Mouse (Mus musculus): Measurements from ENCODE around the gene Lpp.

The Lpp gene

DNA sequence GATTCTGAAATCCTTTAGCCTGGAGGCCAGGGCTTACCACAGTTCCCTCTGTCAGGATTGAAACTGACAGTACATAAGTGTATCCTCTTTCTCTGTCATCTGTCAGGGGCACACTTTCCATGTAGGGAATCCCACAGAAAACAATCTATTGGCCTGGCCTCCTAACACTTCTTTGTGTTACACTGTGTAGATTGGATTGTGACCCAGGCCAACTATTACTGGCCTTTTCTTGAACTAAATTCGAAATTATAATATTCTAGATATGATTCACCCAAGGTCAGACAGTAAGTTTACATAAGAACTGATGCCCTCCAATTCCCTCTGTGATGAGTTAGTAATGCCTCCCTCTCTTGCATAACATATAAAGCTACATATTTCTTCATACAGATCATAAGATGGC lies 553.0 kb downstream of the Lpp start:
- no peak for DNase-seq

DNA sequence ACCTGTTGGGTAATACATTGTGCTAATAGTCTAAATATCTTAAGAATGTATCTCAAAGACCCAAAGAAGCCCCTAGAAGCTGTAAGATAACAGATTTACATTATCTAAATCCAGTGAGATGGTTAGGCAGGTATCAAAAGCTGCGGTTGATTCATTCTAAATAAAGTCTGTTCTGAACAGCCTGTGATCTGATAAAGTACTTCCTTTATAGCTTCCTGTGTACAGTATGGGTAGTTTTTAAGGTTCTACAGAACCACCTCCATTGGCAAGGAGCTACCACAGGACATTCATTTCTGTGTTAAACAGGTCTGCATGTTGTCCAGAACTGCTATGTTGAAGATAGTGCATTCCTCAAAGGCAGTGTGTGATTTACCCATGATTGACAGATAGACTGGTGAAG lies 554.2 kb downstream of the Lpp start:
- no peak for DNase-seq

DNA sequence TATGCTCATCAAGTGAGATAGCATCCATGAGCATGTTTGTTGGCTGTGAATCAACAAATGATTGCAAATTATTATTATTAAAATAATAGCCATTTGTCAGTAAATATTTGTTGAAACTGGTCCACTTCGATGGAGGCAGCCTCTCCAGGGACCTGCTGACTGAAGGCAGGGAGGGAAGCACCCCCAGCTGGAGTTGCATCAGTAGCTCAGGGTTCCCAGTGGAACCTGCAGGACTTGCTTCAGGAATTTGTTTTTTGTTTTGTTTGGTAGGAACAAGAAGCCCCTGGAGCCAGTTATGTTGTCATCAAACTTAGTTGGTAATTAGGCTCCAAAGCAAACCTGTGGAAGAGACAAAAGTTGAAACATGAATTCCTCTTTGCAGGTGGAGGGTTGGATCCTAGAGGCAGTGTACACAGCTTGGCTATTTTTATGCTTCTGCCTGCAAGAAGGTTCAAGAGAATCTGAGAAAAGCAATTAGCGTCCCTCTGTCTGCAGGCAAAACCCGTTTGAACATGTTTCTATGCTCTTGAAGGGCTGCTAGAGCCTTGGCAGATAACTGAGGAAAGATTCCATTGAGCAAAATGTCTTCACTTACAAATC lies 554.9 kb downstream of the Lpp start:
- no peak for DNase-seq

DNA sequence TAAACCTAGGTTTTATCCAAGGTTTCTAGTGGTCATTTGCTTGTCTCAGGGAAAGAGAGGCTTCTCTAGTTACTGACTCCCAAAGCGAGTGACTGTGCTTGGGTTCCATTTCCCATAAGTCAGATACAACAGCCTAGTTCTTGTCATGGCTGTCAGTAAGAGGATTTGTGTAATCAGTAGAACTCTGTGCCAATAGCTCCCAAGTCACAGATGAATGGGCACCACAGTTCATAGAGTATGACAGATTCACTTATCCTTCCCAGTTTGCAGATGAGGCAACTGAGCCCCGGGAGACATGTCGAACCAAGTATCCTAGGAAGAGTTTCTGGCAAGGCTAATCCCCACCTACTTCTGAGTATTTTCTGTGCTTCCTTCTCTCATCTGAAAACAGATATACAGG lies 556.0 kb downstream of the Lpp start:
- no peak for DNase-seq

DNA sequence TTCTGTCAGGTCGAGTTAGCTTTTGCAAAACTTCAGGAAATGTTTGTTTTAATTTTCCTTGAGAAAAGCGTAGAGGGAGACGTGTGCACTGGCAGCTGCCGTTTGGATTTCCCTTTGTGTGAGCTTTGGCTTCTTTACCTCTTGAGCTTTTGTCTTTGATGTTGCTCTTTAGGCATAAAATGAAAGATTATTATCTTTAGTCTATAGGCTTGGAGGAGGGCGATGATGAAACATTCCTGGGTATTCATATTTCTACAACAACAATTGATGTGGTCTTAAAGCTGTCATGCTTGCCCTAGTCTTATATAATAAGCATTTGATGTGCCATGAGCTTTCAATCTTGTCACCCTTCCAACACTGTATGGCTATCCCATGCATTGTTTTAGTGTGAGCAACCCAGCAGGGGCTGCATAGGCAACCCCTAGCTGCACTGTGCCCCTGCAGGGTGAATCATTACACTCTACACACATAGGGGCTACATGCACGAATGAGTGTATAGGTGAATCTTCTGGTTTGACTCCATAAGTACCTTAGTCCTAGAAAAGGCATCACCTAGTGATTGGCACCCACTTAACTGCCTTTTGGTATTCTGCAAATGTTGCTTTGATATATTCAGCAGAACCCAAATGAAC lies 556.9 kb downstream of the Lpp start:
- DNase-seq, result no peak

DNA sequence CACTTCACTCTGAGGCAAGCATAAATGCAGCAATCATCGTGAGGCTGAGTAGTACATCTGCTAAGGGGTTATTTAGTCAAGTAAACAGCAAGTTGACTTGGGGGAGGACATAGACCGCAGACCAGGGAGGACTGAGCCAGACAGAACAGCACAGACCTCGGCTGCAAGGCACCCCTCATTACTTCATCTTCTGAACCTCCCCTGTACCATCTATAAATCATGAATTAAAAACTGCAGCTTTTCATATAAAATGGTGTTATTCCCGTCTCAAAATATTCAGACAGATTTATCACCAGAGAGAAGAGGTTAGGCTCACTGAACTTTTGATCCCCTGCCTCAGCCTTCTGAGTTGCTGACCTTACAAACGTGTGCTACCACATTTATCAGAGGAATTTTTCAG lies 558.6 kb downstream of the Lpp start:
- DNase-seq, result no peak

DNA sequence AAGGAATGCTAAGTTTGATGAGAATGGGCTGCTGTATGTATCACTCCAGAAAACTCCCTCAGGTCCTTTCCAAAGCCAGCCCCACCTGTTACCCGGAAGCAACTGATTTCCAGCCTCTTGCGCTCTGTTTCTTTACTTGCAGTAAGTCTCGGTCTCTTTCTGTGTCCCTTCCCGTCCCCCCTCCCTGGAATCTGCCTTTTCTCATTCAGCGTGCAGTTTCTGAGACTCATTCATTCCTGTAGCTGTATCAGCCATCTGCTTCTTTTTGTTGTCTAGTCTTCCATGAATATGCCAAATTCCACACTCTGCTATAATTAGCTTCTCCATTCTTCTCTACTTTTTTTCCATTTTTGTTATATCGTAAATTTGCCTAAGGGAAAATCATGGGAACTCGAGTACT lies 561.7 kb downstream of the Lpp start:
- DNase-seq, result no peak

DNA sequence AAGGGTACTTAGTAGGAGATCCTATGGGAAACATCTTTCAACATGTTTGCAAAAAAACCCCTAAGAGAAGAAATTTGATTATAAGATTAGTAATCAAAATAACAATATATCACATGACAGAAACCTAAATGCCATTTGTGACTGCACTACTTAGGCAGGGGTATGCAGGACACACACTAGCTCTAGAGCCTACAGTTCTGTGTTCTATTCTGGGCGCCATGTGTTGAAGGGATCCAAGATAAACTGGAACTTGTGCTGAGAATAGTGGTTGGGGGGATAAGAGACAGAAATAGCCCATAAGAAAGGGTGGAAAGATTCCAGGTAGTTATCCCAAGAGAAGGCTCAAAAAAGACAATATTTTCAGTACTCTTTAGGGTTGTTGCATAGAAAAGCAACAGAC lies 565.4 kb downstream of the Lpp start:
- DNase-seq, result no peak

DNA sequence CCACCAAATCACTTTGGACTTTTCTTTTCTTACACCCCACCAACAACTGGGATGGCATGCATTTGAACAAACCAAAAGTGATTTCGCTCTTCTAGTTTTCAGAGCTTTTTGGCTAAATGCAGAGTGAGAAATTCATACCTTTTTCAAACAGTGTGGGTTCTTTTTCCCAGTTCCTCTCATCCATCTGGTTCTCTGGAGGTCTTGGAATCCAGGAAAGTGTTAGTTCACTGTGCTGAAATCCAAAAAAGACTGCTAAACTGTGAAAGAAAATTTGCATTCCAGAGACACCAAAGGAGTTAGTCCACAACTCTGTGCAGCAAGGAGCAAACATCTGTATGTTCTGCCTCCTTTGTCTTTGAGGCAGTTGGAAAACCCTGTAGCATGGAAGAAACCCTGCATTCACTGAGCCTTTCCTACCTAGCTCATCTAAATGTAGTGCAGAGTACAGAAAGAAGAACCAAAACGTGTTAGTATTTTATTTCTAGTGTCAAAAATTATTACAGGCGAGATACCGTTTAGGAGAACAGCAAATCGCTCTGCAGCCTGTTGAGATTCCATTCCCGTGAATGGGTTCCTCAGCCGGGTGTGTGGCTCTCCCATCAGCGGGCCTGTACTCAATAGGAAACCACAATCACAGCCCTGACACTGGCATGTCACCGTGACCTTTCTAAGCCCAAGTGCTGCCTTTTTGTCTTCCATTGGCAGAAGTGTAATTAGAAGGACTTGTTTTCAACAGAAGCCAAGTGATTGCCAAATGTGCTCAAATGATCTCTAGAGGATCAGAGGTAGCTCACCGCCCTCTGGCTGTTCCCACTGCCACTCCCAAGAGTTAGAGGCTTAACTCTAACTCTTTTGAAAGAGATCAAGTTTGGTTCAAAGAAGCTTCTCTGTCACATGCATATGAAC lies 567.8 kb downstream of the Lpp start:
- no peak for DNase-seq

DNA sequence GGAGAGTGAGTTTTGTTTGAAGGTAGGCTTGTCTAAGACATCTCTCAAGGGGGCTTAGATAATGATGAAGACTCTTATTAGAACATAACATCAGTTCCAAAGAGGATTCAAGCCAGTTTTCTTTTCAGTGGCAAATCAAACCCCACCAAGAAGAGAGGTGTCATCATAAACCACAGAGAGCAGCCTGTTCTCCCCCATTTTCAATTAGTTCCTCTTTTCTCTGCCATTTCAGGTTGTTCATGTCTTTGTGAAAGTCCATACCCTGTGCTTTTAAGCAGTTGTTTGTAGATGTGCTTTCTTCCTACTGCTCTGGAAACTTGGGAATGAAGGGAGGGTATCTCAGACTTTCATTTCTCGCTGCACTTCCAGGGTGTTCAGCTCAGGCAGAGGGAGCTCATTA lies 571.0 kb downstream of the Lpp start:
- DNase-seq, result no peak

DNA sequence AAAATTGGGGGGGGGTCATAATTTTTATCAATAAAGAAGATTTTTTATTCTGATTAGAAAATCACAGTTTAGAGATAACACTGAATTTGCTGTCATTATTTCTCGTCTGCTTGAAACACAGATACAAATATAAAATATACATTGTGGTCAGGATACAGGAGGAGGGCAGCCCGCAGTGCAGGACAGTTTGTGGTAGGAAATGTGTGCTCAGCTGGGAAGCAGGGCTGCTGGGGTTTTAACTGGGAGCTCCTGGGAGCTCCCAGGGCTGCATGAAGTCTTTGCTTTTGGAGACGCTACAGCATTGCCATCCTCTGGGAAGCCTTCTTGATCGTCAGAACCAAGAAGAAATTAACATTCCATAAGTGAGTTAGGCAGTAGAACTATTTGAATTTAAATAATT lies 571.8 kb downstream of the Lpp start:
- no peak for DNase-seq

DNA sequence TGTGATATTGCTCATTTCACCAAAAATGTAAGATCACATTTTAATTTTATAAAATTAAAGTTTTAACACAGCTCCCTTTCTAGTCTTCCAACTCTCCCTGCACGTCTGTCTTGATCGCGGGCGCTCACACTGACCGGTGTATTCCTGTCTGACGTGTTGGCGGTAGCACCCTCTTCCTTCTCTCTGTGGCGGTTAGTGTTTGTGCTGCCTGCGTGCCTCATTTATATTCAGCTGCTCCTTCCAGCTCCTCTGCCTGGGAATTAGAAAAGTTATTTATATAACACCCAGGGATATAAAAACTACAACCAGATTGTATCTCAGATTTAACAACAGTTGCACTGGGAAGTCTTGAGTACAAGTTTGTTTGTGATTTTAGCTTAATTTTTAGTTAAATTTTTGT lies 573.2 kb downstream of the Lpp start:
- no peak for DNase-seq

DNA sequence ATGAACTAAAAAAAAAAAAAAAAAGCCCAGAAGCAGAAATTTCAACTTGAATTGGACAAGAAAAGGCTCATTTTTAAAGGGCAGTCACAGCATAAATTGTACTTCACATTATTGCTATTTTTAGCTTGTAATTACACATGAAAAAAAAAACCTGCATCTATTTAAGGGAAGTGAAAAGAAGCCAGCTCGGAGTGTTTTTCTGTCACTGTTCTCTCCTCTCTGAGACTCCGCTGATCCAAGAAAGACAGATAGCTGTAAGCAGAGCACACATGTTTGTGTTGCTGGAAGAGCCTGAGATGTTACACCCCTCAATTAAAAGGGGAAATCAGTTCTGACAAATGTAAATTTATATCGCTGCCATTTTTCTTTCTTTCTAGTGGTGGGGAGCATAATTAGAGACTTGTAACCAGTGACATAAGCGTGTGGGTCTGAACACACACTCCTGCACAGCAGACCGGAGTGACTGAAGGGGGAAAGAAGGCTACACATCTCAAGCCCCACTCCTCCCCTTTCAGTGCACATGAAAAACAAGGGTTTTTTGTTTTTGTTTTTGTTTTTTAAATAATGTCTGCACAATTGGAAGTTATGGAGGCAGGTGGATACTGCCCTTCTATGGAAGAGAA lies 579.8 kb downstream of the Lpp start:
- DNase-seq, result no peak

DNA sequence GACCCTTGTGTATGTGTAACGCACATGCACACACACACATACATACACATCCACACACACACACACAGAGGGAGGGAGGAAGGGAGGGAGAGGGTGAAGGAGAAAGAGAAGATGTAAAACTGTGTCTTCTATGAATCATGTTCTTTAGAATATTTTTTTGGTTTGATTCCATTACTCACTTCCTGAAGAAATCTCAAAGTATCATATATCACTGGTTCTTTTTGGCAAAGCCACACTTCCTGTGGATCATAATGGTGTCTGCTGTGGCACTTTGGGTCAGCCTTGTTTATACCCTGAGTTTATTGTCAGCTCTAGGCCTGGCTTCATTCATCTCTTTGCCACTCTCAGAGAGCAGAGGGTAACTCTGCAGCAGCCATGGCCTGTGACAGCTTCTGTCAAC lies 584.5 kb downstream of the Lpp start:
- no peak for DNase-seq

DNA sequence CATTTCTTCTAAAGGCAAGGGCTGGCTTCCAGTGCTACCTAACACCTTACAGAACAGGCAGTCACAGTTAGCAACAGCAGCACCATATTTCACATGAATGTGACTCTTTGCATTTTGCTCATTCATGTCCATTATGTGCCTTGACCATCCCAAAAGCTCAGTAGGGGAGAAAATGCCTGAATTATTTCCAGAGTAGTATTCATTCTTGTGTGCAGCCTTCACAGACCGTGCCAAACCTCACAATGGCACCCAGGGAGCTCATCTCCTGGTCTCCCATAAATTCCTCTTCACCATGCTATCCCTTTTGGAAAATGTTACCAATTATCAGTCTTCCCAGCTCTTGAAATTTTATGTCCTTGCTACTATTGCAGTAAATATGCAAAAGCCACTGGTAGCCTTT lies 584.9 kb downstream of the Lpp start:
- DNase-seq, result no peak

DNA sequence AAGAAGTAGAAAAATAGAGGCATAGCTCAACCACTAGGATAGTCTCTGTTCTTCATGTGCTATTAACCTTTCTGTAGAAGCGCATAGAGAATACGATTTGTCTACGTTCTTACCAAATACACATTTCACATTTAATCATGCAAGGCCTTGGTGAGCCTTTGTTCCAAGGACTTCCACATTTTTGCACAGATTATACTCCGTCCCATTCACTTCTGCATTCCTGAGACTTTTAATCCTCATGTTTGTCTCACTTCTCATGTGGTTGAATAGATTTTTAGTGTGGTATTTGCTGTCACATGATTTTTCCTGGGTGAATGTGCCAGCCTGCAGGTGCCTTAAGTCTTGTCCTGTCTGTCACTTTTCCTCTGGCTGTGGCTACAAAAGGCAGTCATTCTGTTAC lies 586.1 kb downstream of the Lpp start:
- DNase-seq, result no peak

DNA sequence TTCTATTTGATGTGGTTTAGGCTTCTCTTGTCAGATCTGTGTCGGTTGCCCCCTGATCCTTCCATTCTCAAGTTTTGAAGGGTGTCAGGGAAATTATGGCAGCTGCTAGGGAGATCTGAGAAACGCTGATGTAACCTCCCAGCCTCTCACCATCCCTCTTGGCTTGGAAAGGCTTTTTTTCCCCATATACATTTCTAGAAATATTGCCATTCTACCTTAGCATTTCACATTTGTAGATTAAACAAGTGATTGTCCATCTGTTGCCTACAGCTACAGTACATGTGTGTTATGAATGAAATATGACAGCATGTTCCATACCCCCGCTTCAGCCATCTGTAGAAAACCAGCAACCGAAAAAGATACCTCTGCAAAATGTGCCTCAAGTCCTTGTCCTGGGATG lies 589.5 kb downstream of the Lpp start:
- no peak for DNase-seq

DNA sequence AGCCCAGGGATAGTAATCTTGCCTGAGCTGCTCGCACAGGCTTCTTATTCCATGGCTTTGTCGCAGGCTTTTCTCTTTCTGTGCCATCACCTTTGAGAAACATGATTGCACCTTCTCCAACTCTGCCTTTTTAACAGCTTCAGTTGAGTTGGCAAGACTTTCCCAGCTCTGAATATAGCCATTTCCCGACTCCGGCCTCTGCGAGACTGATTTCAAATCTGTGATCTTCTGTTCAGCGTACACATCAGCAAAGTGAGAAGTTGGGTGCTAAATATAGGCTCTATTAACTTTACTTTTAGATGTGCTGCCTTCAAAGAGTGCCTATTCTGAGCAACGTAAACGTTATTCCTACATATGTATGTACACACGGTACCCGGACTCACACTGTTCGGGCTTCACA lies 597.0 kb downstream of the Lpp start:
- no peak for DNase-seq

DNA sequence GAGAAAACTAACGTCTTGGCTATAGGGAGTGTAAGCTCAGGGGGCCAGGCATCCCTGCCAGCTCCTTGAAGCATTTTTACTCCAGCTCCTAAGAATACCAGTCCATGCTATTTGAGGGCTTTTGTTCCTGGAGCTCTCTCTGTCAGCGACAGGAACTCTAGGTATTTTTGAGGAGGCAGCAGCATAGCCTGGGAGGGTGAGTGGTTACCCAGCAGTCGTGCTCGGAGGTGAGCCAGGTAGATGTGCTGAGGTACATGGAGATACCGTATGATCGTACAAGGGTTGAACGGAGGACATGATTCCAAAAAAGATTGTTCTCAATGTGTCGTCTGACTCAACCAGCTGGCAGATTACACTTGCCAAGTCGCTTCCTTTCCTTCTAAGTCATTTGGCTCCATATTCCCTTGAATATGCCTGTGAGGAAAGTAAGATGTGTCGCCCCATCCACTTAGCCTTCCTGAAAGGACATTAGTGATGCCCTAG lies 597.8 kb downstream of the Lpp start:
- DNase-seq, result no peak

DNA sequence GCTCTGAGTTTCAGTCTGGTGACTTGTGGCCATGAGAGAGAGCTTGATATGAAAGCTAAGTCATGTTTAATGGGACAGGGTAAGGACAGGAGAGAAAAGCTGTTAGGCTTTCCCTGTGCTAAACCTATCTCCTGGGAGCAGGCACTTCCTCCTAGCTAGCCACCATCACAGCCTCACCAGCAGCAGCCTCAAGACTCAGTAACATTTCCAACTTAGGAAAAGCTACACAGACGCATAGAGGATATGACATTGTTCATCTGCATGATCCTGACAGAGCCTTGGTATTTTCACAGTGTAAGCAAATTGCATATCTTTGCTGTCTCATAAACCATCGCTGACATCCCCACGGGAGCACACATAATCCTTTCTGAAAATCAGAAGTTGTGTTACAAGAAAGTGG lies 598.7 kb downstream of the Lpp start:
- no peak for DNase-seq

DNA sequence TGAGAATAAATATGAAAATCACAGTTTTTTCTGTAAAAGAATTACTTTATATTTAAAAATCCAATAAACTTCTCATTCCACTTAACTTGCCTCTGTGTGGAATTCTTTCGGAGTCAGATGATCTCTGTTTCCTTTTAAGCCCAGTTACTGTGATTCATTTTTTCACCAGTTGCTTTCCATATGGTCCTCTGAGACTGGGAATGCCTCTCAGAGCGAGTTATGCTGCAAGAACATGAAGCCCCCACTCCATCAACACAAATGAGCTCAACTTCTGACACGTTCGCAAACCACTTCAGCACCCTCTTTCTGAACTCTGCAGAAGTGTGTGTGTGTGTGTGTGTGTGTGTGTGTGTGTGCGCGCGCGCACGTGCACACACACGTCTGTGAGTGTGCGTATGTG lies 599.2 kb downstream of the Lpp start:
- DNase-seq, result no peak

DNA sequence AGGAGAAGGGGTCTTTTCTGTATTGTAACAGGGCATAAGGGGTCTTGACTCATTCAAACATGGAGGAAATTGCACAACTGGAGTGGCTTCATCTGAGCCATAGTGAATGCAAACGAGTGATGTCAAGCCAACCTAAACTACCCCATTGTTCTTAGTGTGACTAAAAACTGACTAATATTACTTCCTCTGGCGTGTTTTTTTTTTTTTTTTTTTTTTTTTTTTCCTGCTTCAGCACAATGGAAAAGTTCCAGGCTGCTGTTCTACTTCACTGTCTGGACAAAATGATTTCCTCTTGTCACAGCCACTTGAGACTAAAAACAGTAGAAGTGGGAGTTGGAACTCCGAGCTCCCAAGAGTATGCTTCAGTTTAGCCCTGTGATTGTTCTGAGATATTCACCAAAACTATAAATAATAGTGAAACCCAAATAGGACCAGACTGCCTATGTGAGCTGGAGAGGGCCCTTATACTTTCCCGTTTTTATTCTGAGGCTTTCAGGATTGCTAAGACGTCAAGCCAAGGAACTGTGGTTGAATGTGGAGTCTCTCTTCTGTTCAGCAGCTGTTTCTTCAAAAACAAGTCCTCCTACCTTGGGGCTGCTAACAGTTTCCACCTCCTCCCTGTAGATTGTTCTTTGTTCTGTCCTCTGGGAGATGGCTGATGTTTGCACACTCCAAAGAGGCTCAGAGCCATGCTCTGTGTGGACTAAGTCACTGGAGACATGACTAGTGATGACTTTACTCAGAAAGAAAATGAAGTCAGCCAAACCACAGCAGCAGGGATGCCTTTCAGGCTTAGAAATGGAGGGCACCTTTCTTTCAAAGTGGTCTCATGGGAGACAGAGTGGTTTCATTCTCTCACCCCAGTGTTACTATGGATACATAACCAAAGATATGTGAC lies 617.9 kb downstream of the Lpp start:
- peak; percentile 12 for DNase-seq

DNA sequence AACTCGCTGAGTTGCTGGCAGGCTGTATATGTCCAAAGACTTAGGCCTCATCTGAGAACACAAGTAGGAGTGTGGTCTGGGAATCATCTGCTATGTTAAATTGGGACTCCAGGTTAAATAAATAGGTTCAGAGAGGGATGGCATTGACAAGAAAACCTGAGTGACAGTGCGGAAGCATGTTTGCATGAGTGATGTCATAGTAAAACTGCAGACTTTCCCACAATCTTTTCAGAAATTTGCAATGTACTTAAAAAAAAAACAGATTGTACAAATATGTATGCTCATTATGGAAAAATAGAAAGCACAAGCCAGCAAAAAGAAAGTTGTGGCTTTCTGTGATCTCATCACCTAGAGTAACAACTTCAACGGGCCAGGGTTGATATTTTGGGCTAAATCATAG lies 619.6 kb downstream of the Lpp start:
- DNase-seq, result no peak

Data from kidney, adult 9 months (tissue).